Mouse (Mus musculus): ENCODE data around the gene Taar7a.

- TF ChIP-seq POLR2A (IDR thresholded peaks at IDR 0.05; ENCODE audit: borderline replicate concordance, low read depth, low read length) (no peak), CTCF (IDR thresholded peaks at IDR 0.05; ENCODE audit: low read depth, low read length) (no peak)
Observed at GRCm38 (mm10) chr10:23949508-23950005, 43.7 kb downstream of the Taar7a start, which contains the start of gene Taar3.

Measured in bone marrow macrophage, adult 2 months (primary cell).